Mouse (Mus musculus) spleen, postnatal 36 days (tissue): Measurements from ENCODE around the gene Trp53tg5.

Experiments
- DNase-seq, 2 experiments: peaks; one replicate each; pipeline ENCODE4 v3.0.0; 2022; ENCODE audit warnings: low spot score in 2 of 2, mixed read lengths in 1 of 2

Gene Trp53tg5

DNA sequence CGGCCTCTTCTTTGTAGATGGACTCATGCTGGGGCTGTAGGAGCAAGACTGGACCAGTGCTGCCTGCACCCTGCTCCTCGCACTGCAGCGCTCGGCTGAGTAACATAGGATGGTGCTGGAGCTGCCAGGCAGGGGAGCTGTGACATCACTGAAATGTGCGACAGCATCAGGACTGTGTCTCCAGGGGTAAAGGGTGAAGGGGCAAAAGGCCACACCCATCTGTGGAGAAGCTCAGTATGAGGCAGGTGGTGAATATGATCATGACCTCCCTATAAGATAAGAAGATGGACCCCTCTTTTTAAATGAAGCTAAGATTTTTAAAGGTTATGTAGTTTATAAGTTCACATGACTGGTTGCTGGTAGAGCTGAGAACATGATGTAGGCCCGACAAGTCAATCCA, at the start of gene Trp53tg5:
TSS of gene Trp53tg5 (minus strand) at position 101 of the 400 bp plus-strand sequence.
- DNase-seq: no peak

DNA sequence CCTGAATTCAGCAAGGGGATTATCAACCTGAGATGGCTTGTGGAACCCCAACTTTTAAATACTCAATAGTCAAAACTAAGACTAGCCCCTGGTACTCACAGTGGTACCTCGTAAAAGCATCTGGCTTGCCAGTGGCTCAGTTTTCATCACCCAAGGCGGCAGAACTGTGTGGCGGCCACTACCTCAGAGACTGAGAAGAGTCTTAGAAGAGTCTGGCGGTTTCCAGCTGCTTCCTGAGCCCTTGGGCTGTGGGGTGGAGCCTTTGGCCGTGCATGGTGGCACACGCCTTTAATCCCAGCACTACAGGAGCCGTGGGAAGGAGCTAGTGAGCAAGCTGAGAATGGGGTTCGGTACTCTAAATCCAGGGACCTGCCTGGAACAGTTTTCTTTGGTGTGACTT, 48.8 kb upstream of the Trp53tg5 start:
- peak in 1 of 2 experiments; percentile 18 for DNase-seq

DNA sequence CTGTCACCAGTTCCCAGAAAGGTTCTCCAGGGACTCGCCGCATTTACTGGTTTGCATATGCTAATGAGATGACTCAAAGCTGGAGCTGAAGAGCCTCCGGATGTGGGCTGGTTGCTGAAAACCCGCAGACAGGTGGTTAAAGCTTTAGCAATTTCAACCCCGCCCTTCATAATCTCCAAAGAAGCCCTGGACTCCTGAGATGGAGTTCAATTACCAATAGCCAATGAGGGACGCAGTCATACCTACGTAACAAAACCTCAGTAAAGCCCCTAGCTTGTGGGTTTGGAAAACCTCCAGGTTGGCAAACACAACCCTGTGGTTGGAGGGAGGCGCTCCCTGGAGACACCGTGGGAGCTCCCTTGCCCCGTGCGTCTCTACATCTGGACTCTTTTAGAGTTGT, 48.3 kb upstream of the Trp53tg5 start:
- DNase-seq: peak; percentile 81 to 89

DNA sequence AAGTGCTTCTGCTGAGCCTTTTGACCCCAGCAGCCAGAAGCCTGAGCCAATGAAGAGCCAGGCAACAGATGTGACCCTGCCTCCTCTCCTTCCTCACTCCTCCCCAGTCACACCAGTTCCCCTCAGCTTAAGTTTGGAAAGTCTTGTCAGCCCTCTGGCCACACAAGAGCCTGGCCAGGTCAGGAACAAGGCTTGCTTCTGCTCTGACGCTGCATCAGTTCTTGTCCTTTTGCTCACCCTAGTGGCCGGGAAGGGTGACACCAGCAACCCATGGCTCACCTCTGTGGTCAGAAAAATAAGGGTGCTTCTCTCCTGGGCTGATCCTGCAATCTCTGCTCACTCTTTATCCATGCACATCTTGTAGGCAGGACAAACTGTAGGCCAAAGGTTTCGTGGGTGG, 47.3 kb upstream of the Trp53tg5 start:
- DNase-seq: peak; percentile 71

DNA sequence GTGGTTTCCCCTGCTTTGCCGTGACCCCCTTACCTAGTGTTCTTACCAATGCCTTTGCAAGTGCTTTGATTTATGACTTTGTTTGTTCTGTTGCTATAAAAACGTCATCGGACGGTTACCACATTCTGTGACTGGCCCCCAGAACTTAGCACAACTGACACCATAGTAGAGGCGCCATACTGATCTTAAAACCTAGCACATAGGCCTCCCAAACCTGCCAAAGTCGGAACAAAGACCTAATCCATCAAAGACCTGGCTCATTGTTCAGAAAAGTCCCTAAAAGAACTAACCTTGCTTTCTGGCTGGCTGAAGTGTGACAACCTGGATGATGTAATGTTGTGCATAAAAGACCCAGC, 45.6 kb upstream of the Trp53tg5 start:
- DNase-seq: no peak

DNA sequence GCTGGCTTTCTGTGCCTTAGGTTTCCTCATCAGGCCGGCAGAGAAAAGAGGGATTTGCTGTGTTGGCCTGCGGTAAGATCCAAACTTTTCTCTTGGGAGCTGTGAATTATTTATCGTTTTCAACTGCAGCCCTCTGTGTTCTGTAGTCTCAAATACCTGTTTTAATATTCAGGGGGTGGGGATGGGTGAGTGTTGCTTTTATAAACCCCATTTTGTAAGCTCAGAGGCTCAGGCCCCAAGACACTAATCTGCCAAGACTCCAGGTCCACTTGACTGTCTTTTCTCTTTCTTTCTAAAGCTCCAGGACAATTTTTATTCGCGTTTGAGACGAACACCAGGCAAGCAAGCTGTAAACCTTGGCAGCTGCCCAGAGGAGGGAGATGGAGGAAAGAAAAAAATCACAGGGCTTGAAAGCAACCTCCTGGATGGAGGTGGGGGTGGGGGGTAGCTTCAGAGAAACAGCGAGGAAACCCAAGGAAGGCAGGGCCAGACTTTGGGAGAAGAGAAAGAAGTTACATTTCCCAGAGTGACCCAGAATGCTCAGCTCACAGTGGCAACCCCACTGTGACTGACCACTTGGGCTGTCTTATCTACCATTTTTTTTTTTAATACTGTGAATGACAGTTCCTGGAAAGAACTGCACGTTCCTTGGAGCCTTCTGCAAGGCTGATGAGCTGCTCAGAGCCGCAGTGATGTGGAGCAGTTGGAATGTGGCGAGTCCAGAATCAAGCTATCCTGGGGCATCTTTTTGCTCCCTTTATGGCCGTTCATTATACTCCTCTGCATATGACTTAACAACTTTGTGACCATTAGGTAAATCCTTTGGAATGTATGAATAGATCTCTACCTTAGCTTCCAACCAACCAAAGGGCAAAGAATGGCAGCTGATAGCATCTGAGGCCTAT, 45.0 kb upstream of the Trp53tg5 start:
- DNase-seq: no peak

DNA sequence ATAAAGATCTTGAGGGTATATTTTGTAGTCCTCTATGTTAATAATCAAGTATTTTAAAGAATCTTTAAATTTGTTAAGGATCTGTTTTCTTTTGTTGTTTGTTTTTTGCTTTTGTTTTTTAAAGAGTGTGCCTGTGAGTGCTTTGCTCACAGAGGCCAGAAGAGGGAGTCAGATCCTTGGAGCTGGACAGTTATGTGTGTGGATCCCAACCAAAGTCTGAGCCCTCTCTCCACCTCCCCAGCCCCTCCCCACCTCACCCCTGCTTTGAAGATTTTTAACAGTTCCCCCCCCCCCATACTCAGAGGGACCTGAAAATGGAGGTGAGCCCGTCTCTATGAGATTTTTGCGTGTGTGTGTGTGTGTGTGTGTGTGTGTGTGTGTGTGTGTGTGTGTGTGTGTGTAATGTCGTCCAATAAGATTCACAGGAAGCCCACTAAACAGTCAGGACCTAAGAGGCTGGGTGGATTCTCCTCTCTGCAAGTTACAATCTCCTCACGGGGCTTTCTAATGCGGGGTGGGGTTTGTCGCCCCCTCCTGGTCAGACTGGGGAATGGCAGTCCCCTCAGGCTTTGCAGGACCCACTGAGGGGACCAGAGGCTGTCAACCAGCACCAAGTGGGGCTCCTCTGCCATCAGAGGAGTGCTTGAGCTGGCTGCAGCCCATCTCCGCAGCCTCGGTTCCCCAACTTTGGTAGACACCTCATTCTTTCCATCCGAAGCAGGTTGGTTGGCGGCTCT, 44.1 kb upstream of the Trp53tg5 start:
- DNase-seq: peak; percentile 57 to 59

DNA sequence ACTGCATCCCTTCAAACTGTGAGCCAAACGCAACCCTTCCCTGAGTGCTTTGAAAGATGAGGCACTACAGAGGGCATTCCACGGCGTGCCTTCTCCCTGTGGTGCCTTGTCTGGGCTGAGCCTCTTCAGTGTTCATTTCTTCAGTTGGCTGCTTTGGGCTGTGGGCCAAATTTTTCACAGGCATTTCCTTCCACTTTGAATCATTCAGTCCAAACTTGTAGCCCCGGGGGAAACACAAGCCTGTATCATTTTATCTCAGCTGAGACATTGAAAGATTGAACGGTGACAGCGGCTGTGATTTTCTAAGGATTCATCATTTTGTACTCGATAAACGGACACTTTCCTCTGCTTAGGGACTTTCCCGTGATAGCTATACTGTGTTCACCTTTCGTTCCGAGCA, 43.1 kb upstream of the Trp53tg5 start:
- no peak for DNase-seq

DNA sequence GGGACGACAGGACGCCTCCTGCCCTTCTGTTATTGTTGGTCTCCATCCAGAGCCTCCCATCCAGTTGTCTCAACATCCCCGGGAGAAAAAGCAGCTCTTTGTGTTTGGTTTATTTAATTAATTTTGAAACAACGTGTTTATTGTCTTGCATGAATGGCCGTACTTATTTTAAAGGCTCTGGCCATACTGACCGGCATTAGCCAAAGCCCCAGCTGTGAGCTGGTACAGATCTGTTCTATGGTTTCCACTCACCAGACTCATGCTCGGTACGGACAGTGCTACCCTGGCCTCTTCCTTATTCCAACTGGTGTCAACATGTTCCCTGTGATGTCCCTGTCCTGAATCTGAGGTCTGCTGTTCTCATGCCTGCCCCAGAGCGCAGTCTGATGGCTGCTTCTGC, 42.4 kb upstream of the Trp53tg5 start:
- no peak for DNase-seq

DNA sequence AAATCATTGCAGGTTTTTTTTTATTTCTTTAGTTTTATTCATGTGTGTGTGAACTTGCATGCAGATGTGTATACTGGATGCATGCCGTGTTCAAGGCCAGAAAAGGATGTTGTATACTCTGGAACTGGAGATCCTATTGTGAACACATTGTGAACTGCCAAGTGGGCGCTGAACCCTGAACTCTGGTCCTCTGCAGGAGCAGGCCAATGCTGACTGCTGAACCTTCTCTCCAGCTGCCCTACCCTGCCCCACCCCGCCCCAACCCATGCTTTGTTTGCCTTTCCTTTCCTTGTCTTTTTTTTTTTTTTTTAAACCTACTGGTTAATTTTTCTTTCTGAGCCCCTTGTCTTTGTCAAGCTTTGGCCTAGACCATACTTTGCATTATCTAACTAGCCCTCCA, 41.4 kb upstream of the Trp53tg5 start:
- DNase-seq: no peak

DNA sequence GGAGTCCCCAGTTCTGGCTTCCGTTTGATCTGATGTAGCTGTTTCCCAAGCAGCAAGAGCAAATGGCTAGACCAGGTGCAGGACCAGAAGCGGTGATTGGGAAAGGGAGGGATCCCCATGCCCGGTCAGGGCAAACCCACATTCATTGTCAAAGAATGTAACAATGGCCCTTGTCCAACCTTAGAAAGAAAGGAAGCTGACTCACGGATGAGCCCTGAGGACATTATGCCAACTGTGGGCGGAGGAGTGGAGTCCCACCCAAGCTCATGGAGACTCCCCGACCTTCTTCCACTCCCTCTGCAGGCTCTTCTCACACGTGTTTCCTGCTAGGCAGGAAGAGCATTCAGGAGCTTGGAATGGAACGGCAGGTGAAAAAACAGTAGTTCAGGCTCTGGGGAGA, 39.9 kb upstream of the Trp53tg5 start:
- no peak for DNase-seq

DNA sequence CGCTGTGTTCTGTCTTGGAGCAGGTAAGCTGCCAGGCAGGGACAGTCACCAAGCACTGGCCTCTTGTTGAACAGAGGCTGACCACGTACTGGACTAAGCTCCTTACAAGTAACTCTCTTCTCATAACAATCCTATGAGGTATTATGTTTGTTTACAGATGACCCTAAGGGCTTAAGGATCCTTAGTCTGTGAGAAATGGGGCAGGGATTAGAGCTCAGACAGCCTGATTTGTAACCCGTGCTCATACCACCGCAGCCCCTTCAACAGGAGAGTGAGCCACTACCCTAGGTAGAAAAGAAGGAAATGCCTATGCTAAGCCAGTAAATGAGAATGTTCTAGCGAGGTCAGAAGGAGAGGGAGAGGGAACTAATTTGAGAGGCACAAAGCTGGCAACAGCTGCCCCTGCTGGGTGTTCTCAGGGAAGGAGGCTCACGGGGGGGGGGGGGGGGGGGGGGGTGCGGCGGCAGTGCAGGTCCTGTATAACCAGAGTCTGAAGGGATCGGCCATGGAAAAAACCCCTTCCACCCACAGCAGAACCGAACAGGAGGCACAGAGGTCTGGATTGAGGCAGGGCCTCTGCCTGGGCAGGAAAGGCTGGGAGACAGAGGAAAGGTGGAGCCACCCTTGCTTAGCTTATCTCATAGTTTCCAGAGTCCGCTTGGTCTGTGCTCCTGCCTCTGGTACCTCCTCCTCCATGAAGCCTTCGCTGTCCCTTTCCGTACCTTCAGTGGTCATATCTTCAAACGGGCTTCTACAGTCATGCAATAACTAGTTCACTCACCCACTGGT, 38.8 kb upstream of the Trp53tg5 start:
- DNase-seq: no peak

DNA sequence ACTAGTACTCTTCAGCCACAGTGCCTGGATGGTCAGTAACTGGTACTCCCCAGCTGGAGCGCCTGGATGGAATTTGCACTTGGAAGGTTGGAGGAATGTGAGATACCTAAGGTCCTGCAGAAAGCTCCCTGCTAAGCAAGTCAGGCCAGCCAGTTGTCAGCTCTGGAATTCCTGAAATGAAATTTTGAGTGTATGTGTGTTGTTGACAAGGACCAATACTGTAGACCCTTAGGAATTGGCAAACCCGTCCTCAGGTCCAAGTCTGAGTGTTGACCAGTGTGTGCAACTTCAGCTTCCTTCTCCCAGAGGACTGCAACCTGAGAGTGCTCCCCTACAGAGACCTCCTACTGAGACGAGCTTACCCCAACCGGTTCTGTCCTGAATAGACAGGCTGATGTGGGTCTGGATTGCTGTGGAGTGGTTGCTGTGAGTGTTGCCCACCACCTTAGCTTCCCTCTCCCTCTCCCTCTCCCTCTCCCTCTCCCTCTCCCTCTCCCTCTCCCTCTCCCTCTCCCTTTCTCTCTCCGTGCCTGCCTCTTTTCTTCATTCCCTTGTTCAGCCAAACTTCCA, 37.2 kb upstream of the Trp53tg5 start:
- no peak for DNase-seq

DNA sequence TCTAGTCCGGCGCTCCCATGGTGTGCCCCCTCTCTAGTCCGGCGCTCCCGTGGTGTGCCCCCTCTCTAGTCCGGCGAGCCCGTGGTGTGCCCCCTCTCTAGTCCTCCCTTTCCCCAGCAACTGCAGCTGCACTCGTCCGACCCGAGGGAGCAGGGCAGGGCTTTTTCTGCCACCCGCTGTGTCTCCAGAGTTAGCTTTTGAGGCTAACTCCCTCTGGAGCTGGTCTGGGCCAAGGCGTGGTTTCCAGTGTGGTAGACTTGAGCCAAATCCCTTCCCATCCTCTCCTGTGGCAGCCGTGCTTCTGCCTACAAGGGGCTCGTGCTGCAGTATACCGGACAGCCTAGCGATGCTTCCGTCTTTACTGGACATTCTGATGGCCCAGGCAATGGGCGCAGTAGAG, 34.3 kb upstream of the Trp53tg5 start:
- no peak for DNase-seq

DNA sequence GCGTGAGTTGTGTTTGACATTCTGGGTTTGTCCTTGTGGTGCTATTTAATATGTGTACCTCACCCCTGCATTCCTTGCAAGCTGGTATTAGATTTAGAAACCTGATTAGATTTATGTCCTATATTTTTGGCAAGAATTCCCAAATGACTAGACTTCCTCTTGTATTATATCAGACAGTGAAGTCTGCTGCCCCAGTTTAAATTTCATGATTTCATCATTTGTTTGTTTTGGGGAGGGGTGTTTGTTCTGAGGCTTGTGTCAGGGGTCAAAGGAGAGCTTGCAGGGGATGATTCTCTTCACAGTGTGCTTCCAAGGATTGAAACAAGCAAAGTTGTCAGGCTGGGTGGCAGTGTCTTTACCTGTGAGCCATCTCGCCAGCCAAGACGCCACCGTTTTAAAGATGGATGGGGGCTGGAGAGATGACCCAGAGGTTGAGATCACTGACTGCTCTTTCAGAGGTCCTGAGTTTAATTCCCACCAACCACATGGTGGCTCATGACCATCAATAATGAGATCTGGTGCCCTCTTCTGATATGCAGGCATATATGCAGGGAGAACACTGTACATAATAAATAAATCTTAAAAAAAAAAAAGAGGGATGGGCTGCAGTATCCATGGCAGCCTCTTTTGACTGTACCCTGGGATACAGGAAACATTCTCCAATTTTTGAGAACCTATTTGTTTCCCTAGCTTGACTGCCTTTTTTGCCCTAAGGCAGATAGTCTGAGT, 32.3 kb upstream of the Trp53tg5 start:
- no peak for DNase-seq

DNA sequence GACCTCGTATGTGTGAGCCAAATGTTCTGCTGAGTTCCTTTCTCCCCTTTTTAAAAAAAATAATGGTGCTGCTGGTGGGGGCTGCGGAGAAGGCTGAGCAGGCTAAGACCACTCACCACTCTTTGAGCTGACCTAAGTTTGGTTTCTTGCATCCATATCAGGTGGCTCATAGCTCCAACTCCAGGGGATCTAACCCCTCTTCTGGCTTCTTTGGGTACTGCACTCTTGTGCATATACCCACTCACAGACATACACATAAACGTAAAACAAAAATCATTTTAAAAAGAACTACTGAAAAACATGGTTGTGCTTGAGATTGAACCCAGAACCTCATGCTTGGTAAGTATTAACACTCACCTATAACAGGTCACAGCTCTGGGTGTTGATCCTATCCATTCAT, 31.4 kb upstream of the Trp53tg5 start:
- no peak for DNase-seq

DNA sequence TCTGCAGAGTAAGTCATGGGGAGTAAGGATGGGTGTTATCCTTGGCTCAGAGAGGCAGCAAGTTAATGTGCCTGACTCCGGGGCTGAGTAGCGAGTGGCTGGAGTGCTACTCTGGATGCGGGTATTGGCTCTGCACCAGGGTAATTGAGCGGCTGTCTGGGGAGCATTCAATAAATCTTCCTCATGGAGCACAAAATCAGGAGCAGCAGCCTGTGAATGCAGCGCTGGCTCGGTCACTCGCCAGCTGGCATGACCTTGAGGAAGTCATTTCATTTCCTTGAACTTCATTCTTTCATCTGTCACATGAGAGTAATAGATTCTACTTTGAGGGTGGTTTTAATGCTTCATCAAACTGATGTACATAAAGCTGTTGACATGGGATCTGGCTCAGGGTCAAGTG, 27.0 kb upstream of the Trp53tg5 start:
- DNase-seq: no peak

DNA sequence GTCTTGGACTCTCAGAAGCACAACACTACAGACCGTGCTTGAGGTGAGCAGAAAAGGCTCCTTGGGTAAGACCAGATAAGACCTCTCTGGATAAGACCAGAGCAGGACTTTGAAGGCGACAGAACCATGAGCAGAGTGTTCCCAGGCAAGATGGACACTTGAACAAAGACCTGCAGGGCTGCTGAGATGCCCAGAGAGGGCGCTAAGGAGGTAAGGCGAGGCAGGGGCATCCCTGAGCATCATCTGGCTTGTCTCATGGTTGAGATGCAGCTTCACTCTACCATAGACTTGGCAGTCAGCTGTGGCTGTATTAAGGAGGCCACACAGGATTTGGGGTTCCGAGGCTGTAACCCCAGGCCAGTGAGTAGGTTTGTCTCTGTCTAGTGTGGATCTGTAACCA, 25.8 kb upstream of the Trp53tg5 start:
- no peak for DNase-seq

DNA sequence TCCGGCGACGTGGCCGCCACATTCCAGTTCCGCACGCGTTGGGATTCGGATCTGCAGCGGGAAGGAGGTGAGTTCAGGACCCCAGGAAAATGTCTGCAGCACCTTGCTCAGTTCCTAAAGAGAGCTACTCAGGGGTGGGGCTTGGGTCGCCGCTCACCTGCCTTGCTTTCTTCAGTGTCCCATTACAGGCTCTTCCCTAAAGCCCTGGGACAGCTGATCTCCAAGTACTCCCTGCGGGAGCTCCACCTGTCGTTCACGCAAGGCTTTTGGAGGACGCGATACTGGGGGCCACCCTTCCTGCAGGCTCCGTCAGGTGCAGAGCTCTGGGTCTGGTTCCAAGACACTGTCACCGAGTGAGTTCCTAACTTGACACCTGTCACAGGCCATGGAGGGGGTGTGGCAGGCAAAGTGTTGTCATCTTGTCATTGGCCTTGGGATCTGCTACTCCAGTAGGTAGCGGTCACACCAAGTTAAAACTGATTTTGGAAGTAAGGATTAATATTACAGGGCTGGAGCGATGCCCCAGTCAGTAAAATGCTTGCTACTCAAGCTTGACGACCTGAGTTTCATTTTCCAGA, 24.3 kb upstream of the Trp53tg5 start:
- no peak for DNase-seq

DNA sequence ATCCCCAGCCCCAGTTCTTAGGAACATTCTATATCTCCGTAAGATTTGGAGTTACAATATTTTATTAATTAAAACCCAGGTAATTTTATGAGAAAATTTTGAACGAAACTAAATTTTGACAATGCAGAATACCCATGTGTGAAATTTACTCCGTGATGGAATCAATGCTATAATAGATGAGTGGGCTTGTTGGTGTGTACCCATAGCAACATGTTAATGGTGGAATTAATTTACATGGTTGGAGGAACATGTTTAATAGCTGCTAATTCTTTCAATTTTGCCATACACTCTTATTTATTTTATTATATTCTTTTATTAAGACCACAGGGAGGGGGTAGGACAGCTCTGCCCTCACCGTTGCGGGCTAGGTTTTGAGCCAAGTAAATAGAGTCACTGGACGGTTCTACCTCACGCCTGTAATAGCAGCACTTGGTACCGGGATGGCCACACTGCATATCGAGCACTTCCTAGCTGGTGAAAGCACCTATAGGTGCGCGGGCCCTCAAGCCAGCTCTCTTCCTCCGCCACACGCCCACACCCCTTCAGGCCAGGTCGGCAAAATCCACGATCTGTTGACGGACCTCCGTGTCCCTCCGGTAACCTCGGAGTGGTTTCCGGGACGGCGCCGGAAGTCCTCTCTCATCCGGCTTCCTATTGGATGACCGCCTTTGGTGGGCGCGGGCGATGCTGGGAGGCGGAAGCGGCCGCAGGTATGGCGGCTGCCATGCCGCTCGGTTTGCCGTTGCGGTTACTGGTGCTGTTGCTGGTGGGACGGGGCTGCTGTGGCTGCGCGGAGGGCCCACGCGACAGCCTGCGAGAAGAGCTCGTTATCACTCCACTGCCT, 23.5 kb upstream of the Trp53tg5 start, which contains the start of gene Pigt:
TSS of gene Pigt (plus strand) at position 674 of the 844 bp plus-strand sequence.
- DNase-seq: peak; percentile 87
